Mouse (Mus musculus) heart, embryonic 15.5 days (tissue): Measurements from ENCODE around the gene Git2. TPM values are rescaled to one million over a fixed set of nuclear protein-coding genes. Genes with fewer than 3 reads are reported as not detected.

ENCODE experiments used
- ATAC-seq: fragments of 200-750 bp; cut with Nextera tagmentation; replicated peaks from 2 replicates; pipeline ENCODE4 v1.8.0; 2017; ENCODE audit warnings: low read depth, moderate TSS enrichment; ENCODE audit not compliant: insufficient number of reproducible peaks, insufficient read depth, low FRiP score
- H3K27ac ChIP-seq: fragments of 300-500 bp; sonication (generic); 2 replicates; pipeline ENCODE4 v1.5.1; 2015; ENCODE audit warnings: mild to moderate bottlenecking, inconsistent platforms
- H3K27me3 ChIP-seq: fragments of 300-500 bp; sonication (generic); 2 replicates; pipeline ENCODE4 v1.6.1; 2015; ENCODE audit warnings: inconsistent platforms
- H3K36me3 ChIP-seq: fragments of 300-500 bp; sonication (generic); 2 replicates; pipeline ENCODE4 v1.6.1; 2015; ENCODE audit warnings: mild to moderate bottlenecking, inconsistent platforms
- H3K4me1 ChIP-seq: fragments of 300-500 bp; sonication (generic); replicated peaks from 2 replicates; pipeline ENCODE4 v1.6.1; 2015; ENCODE audit warnings: inconsistent platforms
- H3K4me2 ChIP-seq: fragments of 300-500 bp; sonication (generic); 2 replicates; pipeline ENCODE4 v1.6.1; 2015; ENCODE audit warnings: inconsistent platforms, mild to moderate bottlenecking, moderate library complexity
- H3K4me3 ChIP-seq: fragments of 300-500 bp; sonication (generic); 2 replicates; pipeline ENCODE4 v1.5.1; 2015; ENCODE audit warnings: mild to moderate bottlenecking, inconsistent platforms
- H3K9ac ChIP-seq: fragments of 300-500 bp; sonication (generic); 2 replicates; pipeline ENCODE4 v1.6.1; 2015; ENCODE audit warnings: mild to moderate bottlenecking, inconsistent platforms
- H3K9me3 ChIP-seq: fragments of 300-500 bp; sonication (generic); replicated peaks from 2 replicates; pipeline ENCODE4 v1.6.1; 2016; ENCODE audit warnings: inconsistent platforms
- WGBS: fragments of 180-500 bp; shearing (Covaris S2); methylation state at CpG from one replicate; pipeline ENCODE4 v1.1.7; 2015; ENCODE audit warnings: mixed read lengths; 5-methylcytosine and 5-hydroxymethylcytosine counted together
- polyA plus RNA-seq: library from polyadenylated mRNA; unstranded; fragments of >200 nt; fragmentation: Nextera tagmentation; extraction: Ambion mirVana; gene quantifications from 2 replicates; pipeline ENCODE4 v1.2.1, GENCODE M21; 2015

Git2 gene
- polyA plus RNA-seq, 1 experiment from 2014 or later, result 31.0 TPM

GRCm38 (mm10) chr5:114807468-114807867 lies 32.2 kb upstream of the Git2 start:
- Histone ChIP-seq H3K4me2 (peak overlapping the region; percentile 47), H3K9ac (0 out of 2 replicates have a peak overlapping the region, but pooled peaks have one; percentile 7), H3K4me1 (peaks cover 35% of the 10 kb centered on the region), H3K27me3 (no peaks in the 10 kb centered on the region), H3K4me3 (0 out of 2 replicates have a peak overlapping the region, but pooled peaks have one; percentile 9), H3K36me3 (peaks cover 19% of the 10 kb centered on the region), H3K27ac (peak overlapping the region; percentile 89), H3K9me3 (no peaks in the 10 kb centered on the region)
- ATAC-seq, result peak; percentile 82
- 15% methylated on average over 8 of the region's 8 CpGs for WGBS

GRCm38 (mm10) chr5:114807063-114807462 lies 31.7 kb upstream of the Git2 start:
- H3K27me3 ChIP-seq, result no peaks in the 10 kb centered on the region
- H3K9ac ChIP-seq, result 0 out of 2 replicates have a peak overlapping the region, but pooled peaks have one; percentile 7
- peak overlapping the region; percentile 47 for H3K4me2 ChIP-seq
- ATAC-seq, result 0 out of 2 replicates have a peak, but pooled peaks have one; percentile 21
- 0 out of 2 replicates have a peak overlapping the region, but pooled peaks have one; percentile 9 for H3K4me3 ChIP-seq
- peak overlapping the region; percentile 89 for H3K27ac ChIP-seq
- no peaks in the 10 kb centered on the region for H3K9me3 ChIP-seq
- H3K4me1 ChIP-seq, result peaks cover 35% of the 10 kb centered on the region
- H3K36me3 ChIP-seq, result peaks cover 22% of the 10 kb centered on the region
- 23% methylated on average over 9 of the region's 9 CpGs for WGBS

GRCm38 (mm10) chr5:114806636-114807035 lies 31.3 kb upstream of the Git2 start:
- H3K27me3 ChIP-seq, result no peaks in the 10 kb centered on the region
- no peak overlapping the region for H3K4me3 ChIP-seq
- peaks cover 35% of the 10 kb centered on the region for H3K4me1 ChIP-seq
- peak overlapping the region; percentile 89 for H3K27ac ChIP-seq
- H3K4me2 ChIP-seq, result peak overlapping the region; percentile 47
- peaks cover 22% of the 10 kb centered on the region for H3K36me3 ChIP-seq
- H3K9ac ChIP-seq, result no peak overlapping the region
- no peak for ATAC-seq
- WGBS, result 70% methylated on average over 8 of the region's 8 CpGs
- no peaks in the 10 kb centered on the region for H3K9me3 ChIP-seq

- Histone ChIP-seq H3K27me3 (no peaks in the 10 kb centered on the region), H3K4me1 (peaks cover 35% of the 10 kb centered on the region), H3K27ac (peak overlapping the region; percentile 89), H3K4me3 (no peak overlapping the region), H3K9ac (no peak overlapping the region), H3K36me3 (peaks cover 24% of the 10 kb centered on the region), H3K9me3 (no peaks in the 10 kb centered on the region), H3K4me2 (peak overlapping the region; percentile 47; the same call in 1 of the 2 replicates)
- 0 out of 2 replicates have a peak, but pooled peaks have one; percentile 33 for ATAC-seq
- 60% methylated on average over 15 of the region's 15 CpGs for WGBS
These were observed 30.4 kb upstream of the Git2 start for GRCm38 (mm10) chr5:114805436-114806350.

GRCm38 (mm10) chr5:114804958-114805357 lies 29.6 kb upstream of the Git2 start:
- no peak for ATAC-seq
- 49% methylated on average over 3 of the region's 3 CpGs for WGBS
- Histone ChIP-seq H3K27ac (peak overlapping the region; percentile 89; the same call in 1 of the 2 replicates), H3K36me3 (peaks cover 30% of the 10 kb centered on the region), H3K9ac (no peak overlapping the region), H3K27me3 (no peaks in the 10 kb centered on the region), H3K4me1 (peaks cover 35% of the 10 kb centered on the region), H3K4me2 (no peak overlapping the region), H3K9me3 (no peaks in the 10 kb centered on the region), H3K4me3 (no peak overlapping the region)

GRCm38 (mm10) chr5:114804335-114804734 lies 29.0 kb upstream of the Git2 start:
- ATAC-seq, result no peak

GRCm38 (mm10) chr5:114803231-114803630 lies 27.9 kb upstream of the Git2 start:
- Histone ChIP-seq H3K9me3 (no peaks in the 10 kb centered on the region), H3K9ac (no peak overlapping the region), H3K27me3 (no peaks in the 10 kb centered on the region), H3K4me3 (no peak overlapping the region), H3K4me1 (peaks cover 29% of the 10 kb centered on the region), H3K36me3 (peaks cover 33% of the 10 kb centered on the region), H3K27ac (no peak overlapping the region), H3K4me2 (no peak overlapping the region)
- 83% methylated on average over 13 of the region's 13 CpGs for WGBS
- ATAC-seq, result no peak

More at GRCm38 (mm10) chr5:114804335-114804734, 29.0 kb upstream of the Git2 start:
- H3K4me2 ChIP-seq, result no peak overlapping the region
- H3K27ac ChIP-seq, result no peak overlapping the region
- 90% methylated on average over 13 of the region's 13 CpGs for WGBS
- H3K4me3 ChIP-seq, result no peak overlapping the region
- H3K4me1 ChIP-seq, result peaks cover 31% of the 10 kb centered on the region
- no peaks in the 10 kb centered on the region for H3K9me3 ChIP-seq
- H3K9ac ChIP-seq, result no peak overlapping the region
- peaks cover 33% of the 10 kb centered on the region for H3K36me3 ChIP-seq
- H3K27me3 ChIP-seq, result no peaks in the 10 kb centered on the region

- Histone ChIP-seq H3K9ac (no peak overlapping the region), H3K27ac (no peak overlapping the region), H3K9me3 (no peaks in the 10 kb centered on the region), H3K36me3 (peaks cover 33% of the 10 kb centered on the region), H3K4me2 (no peak overlapping the region), H3K4me3 (no peak overlapping the region), H3K4me1 (peaks cover 15% of the 10 kb centered on the region), H3K27me3 (no peaks in the 10 kb centered on the region)
- ATAC-seq, result no peak
- 90% methylated on average over 6 of the region's 6 CpGs for WGBS
These were observed 26.5 kb upstream of the Git2 start for GRCm38 (mm10) chr5:114801841-114802240.

- H3K9me3 ChIP-seq, result no peaks in the 10 kb centered on the region
- H3K4me3 ChIP-seq, result no peak overlapping the region
- H3K36me3 ChIP-seq, result peaks cover 33% of the 10 kb centered on the region
- no peak for ATAC-seq
- no peak overlapping the region for H3K4me2 ChIP-seq
- H3K9ac ChIP-seq, result no peak overlapping the region
- H3K27me3 ChIP-seq, result no peaks in the 10 kb centered on the region
- 37% methylated on average over 8 of the region's 8 CpGs for WGBS
- H3K27ac ChIP-seq, result no peak overlapping the region
- peaks cover 14% of the 10 kb centered on the region for H3K4me1 ChIP-seq
These were observed 25.7 kb upstream of the Git2 start for GRCm38 (mm10) chr5:114801049-114801448.

GRCm38 (mm10) chr5:114799848-114800247 lies 24.5 kb upstream of the Git2 start:
- Histone ChIP-seq H3K4me2 (no peak overlapping the region), H3K36me3 (peaks cover 33% of the 10 kb centered on the region), H3K4me1 (peaks cover 17% of the 10 kb centered on the region), H3K27me3 (no peaks in the 10 kb centered on the region), H3K27ac (no peak overlapping the region), H3K4me3 (no peak overlapping the region), H3K9me3 (no peaks in the 10 kb centered on the region), H3K9ac (no peak overlapping the region)
- no peak for ATAC-seq
- WGBS, result 72% methylated on average over 11 of the region's 11 CpGs

- no peaks in the 10 kb centered on the region for H3K27me3 ChIP-seq
- no peak overlapping the region for H3K4me3 ChIP-seq
- no peak overlapping the region for H3K9ac ChIP-seq
- peaks cover 21% of the 10 kb centered on the region for H3K36me3 ChIP-seq
- H3K9me3 ChIP-seq, result no peaks in the 10 kb centered on the region
- 87% methylated on average over 8 of the region's 8 CpGs for WGBS
- H3K4me1 ChIP-seq, result peaks cover 18% of the 10 kb centered on the region
- no peak overlapping the region for H3K27ac ChIP-seq
- no peak overlapping the region for H3K4me2 ChIP-seq
- ATAC-seq, result no peak
These were observed 21.9 kb upstream of the Git2 start for GRCm38 (mm10) chr5:114797253-114797652.
